Mouse (Mus musculus): Measurements from ENCODE around the gene Rab34.

- TF ChIP-seq CTCF (IDR thresholded peaks at IDR 0.05; ENCODE audit: borderline replicate concordance, insufficient read depth, low read length): no peak
- TF ChIP-seq POLR2A (IDR thresholded peaks at IDR 0.05; ENCODE audit: low read depth, low read length): no peak
These were observed 19.0 kb downstream of the Rab34 start for GRCm38 (mm10) chr11:78207190-78207589.

Data from embryonic fibroblast, embryonic 13.5 days (primary cell).